7 mouse cellular contexts compared by ENCODE assay signal in the genomic region with DNA sequence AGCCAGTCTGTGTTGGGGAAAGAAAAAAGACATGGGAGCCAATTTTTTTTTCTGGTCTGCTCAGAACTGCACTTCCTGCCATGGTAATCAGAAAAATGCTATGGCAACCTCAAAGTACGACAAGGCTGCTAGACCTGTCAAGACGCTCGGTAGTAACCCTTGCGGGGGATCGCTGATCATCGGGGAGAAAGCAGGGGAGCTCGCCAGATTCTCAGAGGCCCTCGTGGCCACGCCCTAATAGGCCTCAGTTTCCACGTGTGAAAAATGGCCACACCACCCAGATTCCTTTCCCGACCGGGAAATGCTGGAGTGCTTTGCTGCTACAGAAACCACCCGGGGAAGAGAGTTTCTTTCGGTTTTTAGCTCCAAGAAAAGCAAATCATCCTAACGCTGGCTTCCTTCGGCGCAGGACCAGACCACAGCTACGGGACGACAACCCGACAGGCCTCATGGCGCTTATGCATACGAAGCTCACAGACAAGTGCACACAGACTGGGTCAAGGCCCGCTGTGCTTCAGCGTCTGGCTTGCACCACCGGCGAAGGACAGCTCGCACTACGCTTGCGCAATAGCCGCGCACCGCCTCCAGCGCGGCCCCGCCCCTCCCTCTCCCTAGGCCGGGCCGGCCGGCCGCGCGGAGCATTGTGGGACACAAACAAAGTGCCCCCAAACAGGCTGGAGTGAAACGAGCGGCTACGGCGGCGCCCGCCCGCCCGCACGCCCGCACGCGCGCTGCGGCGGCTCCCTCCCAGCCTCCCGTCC. TPM values are rescaled to one million over a fixed set of nuclear protein-coding genes. Genes with fewer than 3 reads are reported as not detected.
DNase-seq lines count a peak whose midpoint lies in the region; ATAC-seq lines count a peak whose summit lies in the region.

No protein-coding gene starts in this region.

- ATAC-seq in limb, embryonic 11.5 days (ENCODE audit: insufficient number of reproducible peaks, low FRiP score, low TSS enrichment, low read depth), result peak; percentile 95
- peak; percentile 97 for ATAC-seq in midbrain, embryonic 14.5 days (ENCODE audit: low FRiP score, low TSS enrichment)

- H3K27me3 ChIP-seq in embryonic facial prominence, embryonic 10.5 days (replicated peaks; ENCODE audit: low read depth, poor library complexity, severe bottlenecking), result no peaks in the 10 kb centered on the region
- H3K27me3 ChIP-seq in limb, embryonic 11.5 days (ENCODE audit: control insufficient read depth, insufficient read depth, low read length), result no peaks in the 10 kb centered on the region
- no peaks in the 10 kb centered on the region for H3K27me3 ChIP-seq in midbrain, embryonic 14.5 days (ENCODE audit: control insufficient read depth, insufficient read depth, low read length)

- peaks cover 11% of the 10 kb centered on the region for H3K36me3 ChIP-seq in embryonic facial prominence, embryonic 10.5 days (replicated peaks)
- no peaks in the 10 kb centered on the region for H3K36me3 ChIP-seq in limb, embryonic 11.5 days (ENCODE audit: control insufficient read depth, insufficient read depth, low read length)
- no peaks in the 10 kb centered on the region for H3K36me3 ChIP-seq in midbrain, embryonic 14.5 days (ENCODE audit: control insufficient read depth, insufficient read depth, low read length)

- peak overlapping the region; percentile 91 for H3K9ac ChIP-seq in limb, embryonic 11.5 days (ENCODE audit: low read length)
- H3K9ac ChIP-seq in midbrain, embryonic 14.5 days (replicated peaks; ENCODE audit: low read length), result peak overlapping the region; percentile 92

- peak overlapping the region; percentile 66 for H3K4me2 ChIP-seq in limb, embryonic 11.5 days (ENCODE audit: low read depth, severe bottlenecking)
- H3K4me2 ChIP-seq in midbrain, embryonic 14.5 days (ENCODE audit: low read length), result peak overlapping the region; percentile 83

- peak; percentile 99 for DNase-seq in adrenal gland, postnatal 10 days
- peak; percentile 97 for DNase-seq in embryonic facial prominence, embryonic 10.5 days (ENCODE audit: low spot score)
- DNase-seq in heart, adult 11 months, result peak; percentile 100
- peak; percentile 97 for DNase-seq in kidney, adult 18-20 months
- peak; percentile 95 for DNase-seq in limb, embryonic 11.5 days (ENCODE audit: low spot score)
- peak; percentile 98 for DNase-seq in midbrain, embryonic 14.5 days
- DNase-seq in spleen, adult 18-20 months, result peak; percentile 95 to 98

- under 1% methylated on average over 57 of the region's 57 CpGs for WGBS in embryonic facial prominence, embryonic 10.5 days
- WGBS in limb, embryonic 11.5 days, result under 1% methylated on average over 43 of the region's 57 CpGs
- under 1% methylated on average over 57 of the region's 57 CpGs for WGBS in midbrain, embryonic 14.5 days

- peak overlapping the region; percentile 99 for H3K27ac ChIP-seq in embryonic facial prominence, embryonic 10.5 days (replicated peaks)
- peak overlapping the region; percentile 97 for H3K27ac ChIP-seq in limb, embryonic 11.5 days (replicated peaks; ENCODE audit: low read depth, low read length)
- H3K27ac ChIP-seq in midbrain, embryonic 14.5 days (replicated peaks; ENCODE audit: low read depth, low read length), result peak overlapping the region; percentile 96

- peaks cover 23% of the 10 kb centered on the region for H3K4me1 ChIP-seq in embryonic facial prominence, embryonic 10.5 days
- H3K4me1 ChIP-seq in limb, embryonic 11.5 days (ENCODE audit: control insufficient read depth, insufficient read depth, low read length), result 0 out of 2 replicates have a peak, but pooled peaks cover 2% of the 10 kb centered on the region
- H3K4me1 ChIP-seq in midbrain, embryonic 14.5 days (ENCODE audit: control insufficient read depth, insufficient read depth, low read length), result peaks cover 15% of the 10 kb centered on the region

- no peaks in the 10 kb centered on the region for H3K9me3 ChIP-seq in embryonic facial prominence, embryonic 10.5 days
- no peaks in the 10 kb centered on the region for H3K9me3 ChIP-seq in limb, embryonic 11.5 days (ENCODE audit: control insufficient read depth, low read length)
- no peaks in the 10 kb centered on the region for H3K9me3 ChIP-seq in midbrain, embryonic 14.5 days (ENCODE audit: control insufficient read depth, low read length)

- peak overlapping the region; percentile 75 for H3K4me3 ChIP-seq in embryonic facial prominence, embryonic 10.5 days
- peak overlapping the region; percentile 70 for H3K4me3 ChIP-seq in limb, embryonic 11.5 days (ENCODE audit: low read depth, low read length)
- H3K4me3 ChIP-seq in midbrain, embryonic 14.5 days (replicated peaks; ENCODE audit: low read depth, low read length), result peak overlapping the region; percentile 95

RNA-seq across cellular contexts. Expression of gene Zbtb44, which starts 0.5 kb away (rescaled TPM):
- 10 to 100 TPM; 44.3 to 47.3 TPM for total RNA-seq in adrenal gland, postnatal 10 days (2021)
- polyA plus RNA-seq in embryonic facial prominence, embryonic 10.5 days (2016; fragmentation: Nextera tagmentation; extraction: Ambion mirVana), result 4.5 and 5.0 TPM in 2 replicates
- polyA plus RNA-seq in limb, embryonic 11.5 days (2014; fragmentation: Nextera tagmentation; extraction: Ambion mirVana), result 5.9 and 6.6 TPM in 2 replicates
- 5.0 and 5.3 TPM in 2 replicates for polyA plus RNA-seq in midbrain, embryonic 14.5 days (2014; fragmentation: Nextera tagmentation; extraction: Ambion mirVana)

Comparison
In these comparisons a context has a peak if more than half of its experiments do, and no peak if none do; other contexts are left out.
1. Peak in every context shown above with its lines: DNase-seq, ATAC-seq, H3K4me3 ChIP-seq and H3K27ac ChIP-seq.